Mouse (Mus musculus) heart, postnatal 4 days (tissue): Measurements from ENCODE around the gene Gxylt1. TPM values are rescaled to one million over a fixed set of nuclear protein-coding genes. Genes with fewer than 3 reads are reported as not detected.
A peak's percentile ranks its signal among the peaks of the same experiment; 100 is the strongest.

Experiments used
- DNase-seq: peaks from one replicate; pipeline ENCODE4 v3.0.0; 2021
- total RNA-seq, 2 experiments: library from RNA; stranded (reverse); gene quantifications; 2 replicates each; pipeline ENCODE4 v1.2.3; 2021

The Gxylt1 gene
- total RNA-seq, 2 experiments from 2014 or later, result 14.8 to 16.0 TPM

GRCm38 (mm10) chr15:93262818-93263217 lies 12.2 kb downstream of the Gxylt1 start:
- no peak for DNase-seq

DNA sequence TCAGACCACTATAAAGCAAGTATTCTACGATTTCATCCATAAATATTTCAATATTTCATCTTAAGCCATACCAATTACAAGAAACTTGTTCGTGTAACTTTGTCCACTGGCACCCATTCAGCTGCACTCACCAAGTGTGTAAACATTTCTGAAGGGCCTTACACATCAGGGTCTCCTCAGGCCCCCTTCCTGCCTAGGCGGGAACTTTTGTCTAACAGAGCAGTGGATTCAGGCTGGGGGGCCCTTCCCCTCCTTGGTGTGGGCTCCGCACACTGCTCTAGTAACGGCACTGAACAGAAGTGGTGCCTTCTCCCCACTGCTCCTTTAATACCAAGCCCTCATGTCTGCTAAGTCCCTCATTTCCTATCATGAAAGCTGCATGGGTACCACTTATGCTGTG lies 12.7 kb downstream of the Gxylt1 start:
- DNase-seq, result no peak

DNA sequence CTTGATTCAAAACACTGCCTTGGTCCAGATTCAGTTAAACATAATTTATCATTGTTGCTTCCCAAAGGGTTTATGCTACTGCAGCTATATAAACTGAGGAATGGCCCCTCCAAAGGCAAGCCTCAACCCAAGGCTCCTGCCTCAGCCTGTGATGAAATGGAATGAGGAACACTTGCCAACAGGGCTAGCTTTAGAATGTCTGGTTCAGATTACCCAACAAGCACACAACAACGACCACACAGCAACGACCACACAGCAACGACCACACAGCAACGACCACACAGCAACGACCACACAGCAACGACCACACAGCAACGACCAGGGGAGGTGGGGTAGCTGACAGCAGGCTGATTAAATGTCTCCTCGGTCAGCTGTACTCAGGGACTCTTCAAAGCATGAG lies 15.0 kb downstream of the Gxylt1 start:
- DNase-seq, result no peak

DNA sequence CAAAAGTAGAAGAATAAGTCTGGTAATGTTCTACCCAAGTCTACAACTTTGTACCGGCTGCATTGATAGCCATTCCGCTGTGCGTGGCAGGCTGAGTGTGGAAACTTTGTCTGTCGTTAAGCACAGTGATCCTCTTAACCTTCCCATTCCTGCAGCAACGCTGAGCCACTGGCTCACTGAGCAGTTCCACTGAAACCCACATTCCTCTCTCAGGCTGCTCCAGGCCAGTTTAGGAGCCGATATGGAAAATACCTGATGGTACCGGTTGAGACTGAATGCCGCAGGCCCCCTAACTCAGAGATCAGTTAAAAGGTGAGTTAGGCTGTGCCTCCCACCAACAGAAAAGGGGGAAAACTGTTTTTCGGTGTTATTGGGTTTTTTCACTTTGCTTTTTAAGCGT lies 19.7 kb downstream of the Gxylt1 start:
- no peak for DNase-seq

DNA sequence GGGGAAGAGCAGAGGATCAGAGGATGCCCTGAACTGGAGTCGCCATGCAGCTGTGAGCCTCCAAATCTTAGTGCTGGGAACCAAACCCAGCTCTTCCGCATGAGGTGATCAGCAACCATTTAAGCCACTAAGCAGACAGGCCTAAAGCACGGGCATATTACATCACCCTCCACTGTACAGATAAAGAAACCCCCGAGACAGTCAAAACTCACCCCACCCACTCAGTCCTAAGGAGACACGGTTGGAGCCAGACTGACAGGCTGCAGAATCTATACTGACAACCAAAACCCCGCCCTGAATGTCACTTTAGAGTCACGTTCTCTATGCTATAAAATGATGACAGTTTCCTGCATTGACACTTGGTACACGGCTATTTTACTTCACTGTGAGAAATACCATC lies 21.8 kb downstream of the Gxylt1 start:
- no peak for DNase-seq

DNA sequence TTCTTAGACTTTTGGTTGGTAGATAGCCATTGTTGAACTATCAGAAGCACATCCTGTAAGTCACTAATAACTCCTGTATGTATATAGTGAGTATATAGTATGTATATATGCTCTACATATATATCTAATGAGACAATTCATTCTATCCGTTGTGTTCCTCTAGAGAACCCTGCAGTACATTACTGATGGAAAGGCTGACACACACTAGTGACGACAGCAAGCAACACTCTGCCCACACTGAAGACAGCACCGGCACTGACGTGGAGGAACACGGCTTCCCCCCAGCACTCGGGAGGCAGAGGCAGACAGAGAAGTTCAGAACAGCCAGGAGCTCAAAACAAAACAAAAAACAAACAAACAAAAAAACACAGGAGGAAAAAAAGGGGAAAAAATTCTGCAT lies 22.6 kb downstream of the Gxylt1 start:
- no peak for DNase-seq

GRCm38 (mm10) chr15:93251553-93252250 lies 23.3 kb downstream of the Gxylt1 start:
- peak; percentile 42 for DNase-seq

GRCm38 (mm10) chr15:93243202-93243601 lies 31.8 kb downstream of the Gxylt1 start:
- DNase-seq, result no peak

DNA sequence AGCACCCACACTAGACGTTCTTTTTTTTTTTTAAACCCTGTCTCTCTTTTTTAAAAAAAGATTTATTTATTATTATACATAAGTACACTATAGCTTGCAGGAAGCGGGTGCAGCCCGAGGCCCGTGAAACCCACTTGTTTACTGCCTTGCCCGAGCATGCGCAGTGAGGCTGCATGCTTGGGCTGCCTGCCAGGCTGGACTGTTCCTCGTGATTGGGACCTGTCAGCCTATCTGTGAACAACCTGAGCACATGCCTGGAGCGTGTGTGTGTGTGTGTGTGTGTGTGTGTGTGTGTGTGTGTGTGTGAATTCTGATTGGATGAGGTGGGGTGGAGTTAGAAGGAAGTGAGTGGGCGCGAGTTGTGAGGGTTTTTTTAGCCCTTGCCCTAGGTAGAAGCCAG lies 38.5 kb downstream of the Gxylt1 start:
- DNase-seq, result peak; percentile 65

- no peak for DNase-seq
Measured at GRCm38 (mm10) chr15:93229028-93229427, 46.0 kb downstream of the Gxylt1 start.

DNA sequence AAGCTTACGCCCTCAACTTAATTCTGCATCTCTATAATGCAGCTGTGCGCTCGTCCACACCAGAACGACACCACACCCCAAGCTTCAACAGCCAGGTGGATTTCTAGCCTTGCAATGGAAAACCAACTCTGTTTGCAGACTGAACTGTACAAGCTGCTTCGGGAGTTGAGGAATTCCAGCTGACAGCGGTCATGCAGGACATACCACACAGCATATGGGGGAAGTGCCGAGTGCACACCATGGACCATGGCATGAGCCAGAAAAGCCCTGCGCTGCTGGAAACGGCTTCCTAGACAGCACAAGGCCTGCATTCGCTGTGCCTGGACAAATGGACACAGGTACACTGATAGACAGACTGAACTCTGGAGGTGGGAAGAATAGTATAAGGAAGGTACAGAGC lies 46.6 kb downstream of the Gxylt1 start:
- no peak for DNase-seq

GRCm38 (mm10) chr15:93227764-93228079 lies 47.3 kb downstream of the Gxylt1 start:
- DNase-seq, result peak; percentile 56

GRCm38 (mm10) chr15:93226930-93227763 lies 47.8 kb downstream of the Gxylt1 start:
- no peak for DNase-seq

DNA sequence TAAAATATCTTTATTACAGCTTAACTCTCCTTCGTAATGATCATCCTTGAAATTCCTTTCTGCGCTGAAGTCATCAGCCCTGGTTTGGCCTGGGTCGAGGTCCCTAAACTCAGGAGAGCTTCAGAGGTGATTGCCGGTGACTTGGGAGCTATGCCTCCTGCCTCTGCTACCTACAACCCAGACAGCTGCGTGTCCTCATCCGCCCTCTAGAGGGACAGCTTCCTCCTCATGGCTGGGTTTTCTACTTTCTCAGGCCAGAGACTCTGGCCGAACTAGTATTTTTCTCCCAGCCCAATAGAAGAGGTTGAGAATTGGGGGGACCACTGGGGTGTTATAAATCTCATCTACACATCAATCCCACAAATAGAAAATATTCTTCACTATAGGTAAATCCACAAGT lies 52.5 kb downstream of the Gxylt1 start:
- no peak for DNase-seq

DNA sequence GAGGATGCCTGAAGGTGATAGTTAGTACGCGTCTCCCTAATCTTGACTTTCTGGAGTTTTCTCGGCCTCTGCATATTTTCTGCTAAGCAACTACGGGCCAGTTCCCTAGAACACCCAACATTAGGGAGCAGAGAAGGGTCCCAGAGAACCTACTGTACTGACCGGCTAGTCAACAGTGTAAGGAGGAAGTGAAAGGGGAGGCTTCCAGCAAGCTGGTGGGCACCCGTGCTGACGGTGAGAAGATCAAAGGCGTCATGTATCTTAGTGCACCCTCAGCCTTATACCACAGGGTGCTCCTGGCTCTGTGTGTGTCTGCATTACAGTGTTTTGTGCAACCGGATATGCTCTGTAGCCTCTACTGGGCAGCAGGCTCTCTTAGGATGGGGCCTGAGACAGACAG lies 62.4 kb downstream of the Gxylt1 start:
- DNase-seq, result no peak

GRCm38 (mm10) chr15:93204861-93205260 lies 70.1 kb downstream of the Gxylt1 start:
- DNase-seq, result no peak

- no peak for DNase-seq
Measured at GRCm38 (mm10) chr15:93201956-93202355, 73.0 kb downstream of the Gxylt1 start.

GRCm38 (mm10) chr15:93191387-93192145 lies 83.4 kb downstream of the Gxylt1 start:
- no peak for DNase-seq

Other genes starting within 250 kb of the Gxylt1 start
- gene Yaf2, start 61.8 kb upstream of the Gxylt1 start, total RNA-seq, result 10 to 100 TPM; 38.6 to 39.5 TPM
- gene Zcrb1, start 123.2 kb upstream of the Gxylt1 start, total RNA-seq, result 10 to 100 TPM; 80.4 to 81.1 TPM
- gene Pphln1, start 123.2 kb upstream of the Gxylt1 start, total RNA-seq, result 10 to 100 TPM; 35.1 to 36.6 TPM